Mouse (Mus musculus): ENCODE data around the gene Tcp1.

GRCm38 (mm10) chr17:12925001-12925400 lies 9.5 kb downstream of the Tcp1 start:
- TF ChIP-seq CTCF (IDR thresholded peaks at IDR 0.05; ENCODE audit: control insufficient read depth, insufficient read depth, insufficient read length) (no peak), CEBPB (IDR thresholded peaks at IDR 0.05; ENCODE audit: low read depth) (no peak)

Data from C2C12 (cell line).